Mouse (Mus musculus): ENCODE results near the gene Galnt12. TPM values are rescaled to one million over a fixed set of nuclear protein-coding genes. Genes with fewer than 3 reads are reported as not detected.
A peak's percentile ranks its signal among the peaks of the same experiment; 100 is the strongest.

Gene Galnt12
- 2.1 and 2.6 TPM in 2 replicates for polyA plus RNA-seq (2014; fragmentation: Nextera tagmentation; extraction: Ambion mirVana)

GRCm38 (mm10) chr4:47091493-47092386 lies at the start of gene Galnt12:
Gene Galnt12 (plus strand): TSS chr4:47091909.
- H3K9ac ChIP-seq (ENCODE audit: low read length) = peak within 1 kb of the TSS; percentile 60
- DNase-seq (ENCODE audit: low spot score) (peak; percentile 57), ATAC-seq (ENCODE audit: insufficient number of reproducible peaks, low FRiP score, low TSS enrichment, low read depth) (0 out of 2 replicates have a peak, but pooled peaks have one; percentile 47)
- no peaks in the 10 kb centered on the region for H3K36me3 ChIP-seq (ENCODE audit: control insufficient read depth, insufficient read depth, low read length)
- WGBS = under 1% methylated on average over 66 of the region's 74 CpGs
- no peak within 1 kb of the TSS for H3K27ac ChIP-seq (replicated peaks; ENCODE audit: low read depth, low read length)
- peaks cover 22% of the 10 kb centered on the region for H3K27me3 ChIP-seq (ENCODE audit: control insufficient read depth, insufficient read depth, low read length)
- H3K4me2 ChIP-seq (ENCODE audit: low read depth, severe bottlenecking) = peak within 1 kb of the TSS; percentile 99
- H3K4me1 ChIP-seq (ENCODE audit: control insufficient read depth, insufficient read depth, low read length) = peaks cover 3% of the 10 kb centered on the region
- no peaks in the 10 kb centered on the region for H3K9me3 ChIP-seq (ENCODE audit: control insufficient read depth, low read length)
- peak within 1 kb of the TSS; percentile 71 for H3K4me3 ChIP-seq (ENCODE audit: low read depth, low read length)

- ATAC-seq (ENCODE audit: insufficient number of reproducible peaks, low FRiP score, low TSS enrichment, low read depth) = no peak
- Histone ChIP-seq H3K9ac (ENCODE audit: low read length) (no peak overlapping the region), H3K4me2 (ENCODE audit: low read depth, severe bottlenecking) (no peak overlapping the region), H3K4me1 (ENCODE audit: control insufficient read depth, insufficient read depth, low read length) (no peaks in the 10 kb centered on the region), H3K27me3 (ENCODE audit: control insufficient read depth, insufficient read depth, low read length) (no peaks in the 10 kb centered on the region), H3K27ac (replicated peaks; ENCODE audit: low read depth, low read length) (no peak overlapping the region), H3K4me3 (ENCODE audit: low read depth, low read length) (no peak overlapping the region), H3K9me3 (ENCODE audit: control insufficient read depth, low read length) (no peaks in the 10 kb centered on the region), H3K36me3 (ENCODE audit: control insufficient read depth, insufficient read depth, low read length) (no peaks in the 10 kb centered on the region)
- 84% methylated on average over 9 of the region's 9 CpGs for WGBS
- no peak for DNase-seq (ENCODE audit: low spot score)
These were observed 47.8 kb upstream of the Galnt12 start for GRCm38 (mm10) chr4:47043866-47044265.

GRCm38 (mm10) chr4:47046974-47047373 lies 44.7 kb upstream of the Galnt12 start:
- no peak overlapping the region for H3K27ac ChIP-seq (replicated peaks; ENCODE audit: low read depth, low read length)
- DNase-seq (ENCODE audit: low spot score) = no peak
- no peak for ATAC-seq (ENCODE audit: insufficient number of reproducible peaks, low FRiP score, low TSS enrichment, low read depth)
- H3K9ac ChIP-seq (ENCODE audit: low read length) = no peak overlapping the region
- 88% methylated on average over 6 of the region's 6 CpGs for WGBS
- H3K4me2 ChIP-seq (ENCODE audit: low read depth, severe bottlenecking) = no peak overlapping the region
- no peaks in the 10 kb centered on the region for H3K27me3 ChIP-seq (ENCODE audit: control insufficient read depth, insufficient read depth, low read length)
- peaks cover 4% of the 10 kb centered on the region; the same call in 1 of the 2 replicates for H3K4me1 ChIP-seq (ENCODE audit: control insufficient read depth, insufficient read depth, low read length)
- H3K9me3 ChIP-seq (ENCODE audit: control insufficient read depth, low read length) = no peaks in the 10 kb centered on the region
- no peak overlapping the region for H3K4me3 ChIP-seq (ENCODE audit: low read depth, low read length)
- no peaks in the 10 kb centered on the region for H3K36me3 ChIP-seq (ENCODE audit: control insufficient read depth, insufficient read depth, low read length)

GRCm38 (mm10) chr4:47047765-47048164 lies 43.9 kb upstream of the Galnt12 start:
- ATAC-seq (ENCODE audit: insufficient number of reproducible peaks, low FRiP score, low TSS enrichment, low read depth) = no peak
- no peaks in the 10 kb centered on the region for H3K36me3 ChIP-seq (ENCODE audit: control insufficient read depth, insufficient read depth, low read length)
- WGBS = 68% methylated on average over 4 of the region's 4 CpGs

GRCm38 (mm10) chr4:47049216-47049615 lies 42.5 kb upstream of the Galnt12 start:
- ATAC-seq (ENCODE audit: insufficient number of reproducible peaks, low FRiP score, low TSS enrichment, low read depth) (no peak), DNase-seq (ENCODE audit: low spot score) (no peak)
- no peak overlapping the region for H3K4me2 ChIP-seq (ENCODE audit: low read depth, severe bottlenecking)
- no peaks in the 10 kb centered on the region for H3K9me3 ChIP-seq (ENCODE audit: control insufficient read depth, low read length)
- H3K27me3 ChIP-seq (ENCODE audit: control insufficient read depth, insufficient read depth, low read length) = no peaks in the 10 kb centered on the region
- H3K36me3 ChIP-seq (ENCODE audit: control insufficient read depth, insufficient read depth, low read length) = no peaks in the 10 kb centered on the region
- H3K4me1 ChIP-seq (ENCODE audit: control insufficient read depth, insufficient read depth, low read length) = peaks cover 5% of the 10 kb centered on the region; the same call in 1 of the 2 replicates
- H3K27ac ChIP-seq (replicated peaks; ENCODE audit: low read depth, low read length) = no peak overlapping the region
- no peak overlapping the region for H3K4me3 ChIP-seq (ENCODE audit: low read depth, low read length)
- H3K9ac ChIP-seq (ENCODE audit: low read length) = no peak overlapping the region
- 92% methylated on average over 16 of the region's 16 CpGs for WGBS

More at GRCm38 (mm10) chr4:47047765-47048164, 43.9 kb upstream of the Galnt12 start:
- Histone ChIP-seq H3K27me3 (ENCODE audit: control insufficient read depth, insufficient read depth, low read length) (no peaks in the 10 kb centered on the region), H3K4me1 (ENCODE audit: control insufficient read depth, insufficient read depth, low read length) (peaks cover 5% of the 10 kb centered on the region; the same call in 1 of the 2 replicates), H3K27ac (replicated peaks; ENCODE audit: low read depth, low read length) (no peak overlapping the region), H3K9ac (ENCODE audit: low read length) (no peak overlapping the region), H3K9me3 (ENCODE audit: control insufficient read depth, low read length) (no peaks in the 10 kb centered on the region), H3K4me2 (ENCODE audit: low read depth, severe bottlenecking) (no peak overlapping the region), H3K4me3 (ENCODE audit: low read depth, low read length) (no peak overlapping the region)
- no peak for DNase-seq (ENCODE audit: low spot score)

GRCm38 (mm10) chr4:47050167-47050566 lies 41.5 kb upstream of the Galnt12 start:
- DNase-seq (ENCODE audit: low spot score) = peak; percentile 96
- H3K4me1 ChIP-seq (ENCODE audit: control insufficient read depth, insufficient read depth, low read length) = peaks cover 5% of the 10 kb centered on the region; the same call in 1 of the 2 replicates
- ATAC-seq (ENCODE audit: insufficient number of reproducible peaks, low FRiP score, low TSS enrichment, low read depth) = peak; percentile 69
- H3K9ac ChIP-seq (ENCODE audit: low read length) = no peak overlapping the region; the same call in 1 of the 2 replicates
- H3K4me2 ChIP-seq (ENCODE audit: low read depth, severe bottlenecking) = peak overlapping the region; percentile 18; the same call in 1 of the 2 replicates
- H3K27ac ChIP-seq (replicated peaks; ENCODE audit: low read depth, low read length) = 0 out of 2 replicates have a peak overlapping the region, but pooled peaks have one; percentile 25
- H3K27me3 ChIP-seq (ENCODE audit: control insufficient read depth, insufficient read depth, low read length) = no peaks in the 10 kb centered on the region
- no peaks in the 10 kb centered on the region for H3K9me3 ChIP-seq (ENCODE audit: control insufficient read depth, low read length)
- 0% methylated on average over 1 of the region's 1 CpGs for WGBS
- H3K36me3 ChIP-seq (ENCODE audit: control insufficient read depth, insufficient read depth, low read length) = no peaks in the 10 kb centered on the region
- H3K4me3 ChIP-seq (ENCODE audit: low read depth, low read length) = no peak overlapping the region

GRCm38 (mm10) chr4:47050642-47051381 lies 40.9 kb upstream of the Galnt12 start:
- no peaks in the 10 kb centered on the region for H3K27me3 ChIP-seq (ENCODE audit: control insufficient read depth, insufficient read depth, low read length)
- H3K4me2 ChIP-seq (ENCODE audit: low read depth, severe bottlenecking) = peak overlapping the region; percentile 18; the same call in 1 of the 2 replicates
- H3K36me3 ChIP-seq (ENCODE audit: control insufficient read depth, insufficient read depth, low read length) = no peaks in the 10 kb centered on the region
- no peaks in the 10 kb centered on the region for H3K9me3 ChIP-seq (ENCODE audit: control insufficient read depth, low read length)
- 6% methylated on average over 10 of the region's 10 CpGs for WGBS
- peaks cover 5% of the 10 kb centered on the region; the same call in 1 of the 2 replicates for H3K4me1 ChIP-seq (ENCODE audit: control insufficient read depth, insufficient read depth, low read length)
- peak; percentile 48 for DNase-seq (ENCODE audit: low spot score)
- peak; percentile 63 for ATAC-seq (ENCODE audit: insufficient number of reproducible peaks, low FRiP score, low TSS enrichment, low read depth)
- H3K27ac ChIP-seq (replicated peaks; ENCODE audit: low read depth, low read length) = 0 out of 2 replicates have a peak overlapping the region, but pooled peaks have one; percentile 25
- no peak overlapping the region; the same call in 1 of the 2 replicates for H3K9ac ChIP-seq (ENCODE audit: low read length)
- no peak overlapping the region for H3K4me3 ChIP-seq (ENCODE audit: low read depth, low read length)

GRCm38 (mm10) chr4:47051905-47052304 lies 39.8 kb upstream of the Galnt12 start:
- H3K27ac ChIP-seq (replicated peaks; ENCODE audit: low read depth, low read length) = no peak overlapping the region
- H3K27me3 ChIP-seq (ENCODE audit: control insufficient read depth, insufficient read depth, low read length) = no peaks in the 10 kb centered on the region
- no peaks in the 10 kb centered on the region for H3K9me3 ChIP-seq (ENCODE audit: control insufficient read depth, low read length)
- H3K4me3 ChIP-seq (ENCODE audit: low read depth, low read length) = no peak overlapping the region
- H3K36me3 ChIP-seq (ENCODE audit: control insufficient read depth, insufficient read depth, low read length) = no peaks in the 10 kb centered on the region
- ATAC-seq (ENCODE audit: insufficient number of reproducible peaks, low FRiP score, low TSS enrichment, low read depth) (no peak), DNase-seq (ENCODE audit: low spot score) (no peak)
- no peak overlapping the region for H3K4me2 ChIP-seq (ENCODE audit: low read depth, severe bottlenecking)
- WGBS = 53% methylated on average over 9 of the region's 9 CpGs
- H3K9ac ChIP-seq (ENCODE audit: low read length) = no peak overlapping the region
- H3K4me1 ChIP-seq (ENCODE audit: control insufficient read depth, insufficient read depth, low read length) = peaks cover 10% of the 10 kb centered on the region; the same call in 1 of the 2 replicates

Data from limb, embryonic 11.5 days (tissue).